Mouse (Mus musculus) CH12.LX (cell line): ENCODE measurements around the gene Efna4. TPM values are rescaled to one million over a fixed set of nuclear protein-coding genes. Genes with fewer than 3 reads are reported as not detected.

Experiments
- DNase-seq: peaks from one replicate; pipeline ENCODE4 v3.0.0-alpha.2; 2013; ENCODE audit errors: extremely low read depth
- H3K27ac ChIP-seq: 2 replicates; pipeline ENCODE4 v1.5.1; 2012; ENCODE audit warnings: low read depth, mild to moderate bottlenecking, control low read depth, moderate library complexity; ENCODE audit not compliant: insufficient read depth
- H3K27me3 ChIP-seq: replicated peaks from 2 replicates; pipeline ENCODE3; 2012; ENCODE audit warnings: inconsistent platforms
- H3K36me3 ChIP-seq, 2 experiments: replicated peaks in 1 of 2; 2 replicates each; pipeline versions ENCODE3 to v1.6.1; 2012; ENCODE audit warnings: inconsistent platforms in 1 of 2, low read length in 1 of 2, mild to moderate bottlenecking in 1 of 2, mixed read lengths in 1 of 2, moderate library complexity in 1 of 2; ENCODE audit not compliant: control insufficient read depth in 1 of 2, insufficient read depth in 1 of 2
- H3K4me1 ChIP-seq, 2 experiments: 2 replicates each; pipeline ENCODE4 v1.6.1; 2012; ENCODE audit warnings: inconsistent platforms in 1 of 2, moderate library complexity in 1 of 2; ENCODE audit not compliant: insufficient read depth in 2 of 2, control insufficient read depth in 1 of 2
- H3K4me2 ChIP-seq: 2 replicates; pipeline ENCODE4 v1.6.1; 2012; ENCODE audit warnings: low read depth, mild to moderate bottlenecking, control low read depth; ENCODE audit not compliant: poor library complexity, insufficient read depth, severe bottlenecking
- H3K4me3 ChIP-seq, 3 experiments: fragments of 150-350 bp in 1 of 3; sonication (generic) in 1 of 3; replicated peaks in 1 of 3; 2 replicates each; pipeline versions ENCODE3 to v1.5.1; 2011 to 2012; ENCODE audit warnings: low read depth in 2 of 3, low read length in 2 of 3, mild to moderate bottlenecking in 2 of 3, moderate library complexity in 2 of 3, control low read depth in 1 of 3, improper control_type of control experiment in 1 of 3, inconsistent platforms in 1 of 3, mixed read lengths in 1 of 3; ENCODE audit not compliant: poor library complexity in 1 of 3
- H3K79me2 ChIP-seq: replicated peaks from 2 replicates; pipeline ENCODE4 v1.6.1; 2012; ENCODE audit warnings: mild to moderate bottlenecking, moderate library complexity; ENCODE audit not compliant: control insufficient read depth, poor library complexity, insufficient read depth, severe bottlenecking; ENCODE audit errors: extremely low read depth
- H3K9ac ChIP-seq: 2 replicates; pipeline ENCODE4 v1.6.1; 2012; ENCODE audit warnings: low read depth, mild to moderate bottlenecking, control low read depth, moderate library complexity; ENCODE audit not compliant: insufficient read depth
- H3K9me3 ChIP-seq: replicated peaks from 2 replicates; pipeline ENCODE3; 2012; ENCODE audit warnings: low read length, inconsistent platforms, mixed read lengths
- CHD1 ChIP-seq: IDR thresholded peaks from 2 replicates; pipeline ENCODE4 v1.6.1; 2012; ENCODE audit warnings: low read depth, low read length, improper control_type of control experiment, inconsistent platforms
- EP300 ChIP-seq: IDR thresholded peaks from 2 replicates; pipeline ENCODE4 v1.6.1; 2011; ENCODE audit warnings: low read length, improper control_type of control experiment
- GABPA ChIP-seq: IDR thresholded peaks from 2 replicates; pipeline ENCODE4 v1.6.1; 2012; ENCODE audit warnings: low read depth, low read length, improper control_type of control experiment, inconsistent platforms; ENCODE audit not compliant: insufficient replicate concordance
- JUND ChIP-seq: conservative IDR thresholded peaks from 2 replicates; pipeline ENCODE4 v1.6.1; 2011; ENCODE audit warnings: low read depth, low read length, improper control_type of control experiment
- MAFK ChIP-seq: IDR thresholded peaks from 2 replicates; pipeline ENCODE4 v1.6.1; 2011; ENCODE audit warnings: low read length, improper control_type of control experiment; ENCODE audit not compliant: insufficient replicate concordance
- NRF1 ChIP-seq: IDR thresholded peaks from 2 replicates; pipeline ENCODE4 v1.6.1; 2014; ENCODE audit warnings: low read depth, mild to moderate bottlenecking, inconsistent platforms, low read length, improper control_type of control experiment, moderate library complexity
- RAD21 ChIP-seq: IDR thresholded peaks from 2 replicates; pipeline ENCODE4 v1.6.1; 2011; ENCODE audit warnings: low read depth, mild to moderate bottlenecking, low read length, improper control_type of control experiment, moderate library complexity
- USF1 ChIP-seq: IDR thresholded peaks from 2 replicates; pipeline ENCODE4 v1.6.1; 2014; ENCODE audit warnings: low read depth, mild to moderate bottlenecking, inconsistent platforms, low read length, improper control_type of control experiment
- ZC3H11A ChIP-seq: IDR thresholded peaks from 2 replicates; pipeline ENCODE4 v1.6.1; 2012; ENCODE audit warnings: low read depth, mild to moderate bottlenecking, inconsistent platforms, low read length, improper control_type of control experiment
- ZKSCAN1 ChIP-seq: IDR thresholded peaks from 2 replicates; pipeline ENCODE4 v1.6.1; 2012; ENCODE audit warnings: low read depth, inconsistent platforms, low read length, improper control_type of control experiment, borderline replicate concordance
- ZNF384 ChIP-seq: IDR thresholded peaks from 2 replicates; pipeline ENCODE4 v1.6.1; 2012; ENCODE audit warnings: low read depth, low read length, improper control_type of control experiment, inconsistent platforms
- dilution Hi-C: fragments of 300-500 bp; cut with MboI; formaldehyde crosslinking; loops from 2 replicates; pipeline ENCODE4 v1.14.3; 2020; ENCODE audit warnings: low sequenced_read_pairs; ENCODE audit not compliant: extremely low pct_unique_long_range_greater_than_20kb, extremely low pct_ligation_motif_present
- in situ Hi-C: fragments of 300-500 bp; cut with MboI; formaldehyde crosslinking; loops from 3 replicates; pipeline ENCODE4 v1.14.3; 2019; ENCODE audit warnings: low sequenced_read_pairs, low pct_ligation_motif_present, low pct_unique_long_range_greater_than_20kb, mixed read lengths
- polyA plus RNA-seq: library from polyadenylated mRNA; unstranded; fragments of >175 nt; gene quantifications from 2 replicates; pipeline ENCODE4 v1.2.1, GENCODE M21; 2012; ENCODE audit warnings: low read depth; ENCODE audit not compliant: insufficient read length
- total RNA-seq, 2 experiments: library from RNA; depleted of rRNA; stranded (reverse); fragments of 300-350 nt in 1 of 2; fragments of >200 nt in 1 of 2; gene quantifications; 2 replicates each; pipeline ENCODE4 v1.2.3; 2012 to 2014

Efna4 gene
- total and polyA plus RNA-seq, 3 experiments: 1.1 to 2.6 (median 1.1) TPM

DNA sequence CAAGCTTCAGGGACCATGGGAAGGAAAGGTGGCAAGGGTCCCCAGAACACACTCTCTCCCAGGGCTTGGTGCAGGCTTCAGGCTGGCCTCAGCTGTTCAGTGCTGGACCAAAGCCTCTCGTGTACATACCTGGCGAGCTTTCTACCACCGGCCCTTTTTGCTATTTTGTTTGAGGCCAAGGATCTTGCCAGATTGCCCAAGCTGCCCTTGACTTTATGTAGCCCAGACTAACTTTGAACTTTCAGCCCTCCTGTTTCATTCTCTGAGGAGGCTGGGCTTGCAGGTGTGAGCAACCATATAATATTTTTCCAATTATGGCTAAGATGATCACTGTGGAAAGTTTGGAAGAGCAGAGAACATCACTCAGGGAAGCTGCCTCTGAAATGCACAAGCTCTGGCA, 53.6 kb downstream of the Efna4 start:
- no peaks in the 10 kb centered on the region for H3K27me3 ChIP-seq

More for the DNA sequence above, 53.6 kb downstream of the Efna4 start:
- H3K36me3 ChIP-seq: no peaks in the 10 kb centered on the region
- H3K4me1 ChIP-seq: peaks cover 20 to 55% of the 10 kb centered on the region in 2 experiments
- H3K27ac ChIP-seq: no peak overlapping the region
- dilution Hi-C loops: no loop called here
- no peak for TF ChIP-seq MAFK
- TF ChIP-seq NRF1: no peak
- TF ChIP-seq USF1: no peak
- TF ChIP-seq EP300: no peak
- TF ChIP-seq ZKSCAN1: no peak
- no peak for TF ChIP-seq JUND
- no peak for TF ChIP-seq ZC3H11A
- TF ChIP-seq RAD21: no peak
- no peak for TF ChIP-seq ZNF384
- no peak for TF ChIP-seq GABPA
- TF ChIP-seq CHD1: no peak
- in situ Hi-C loops: no loop called here
- no peak overlapping the region for H3K4me2 ChIP-seq
- no peaks in the 10 kb centered on the region for H3K9me3 ChIP-seq
- H3K79me2 ChIP-seq: no peaks in the 10 kb centered on the region
- no peak overlapping the region for H3K9ac ChIP-seq
- DNase-seq: no peak
- no peak overlapping the region for H3K4me3 ChIP-seq

Other genes starting within 250 kb of the Efna4 start
Only the 20 nearest of the 30 such genes appear.
- 6.1 and 10.1 TPM in 2 replicates for gene Thbs3, start 122.8 kb downstream of the Efna4 start, total RNA-seq (2012; rRNA removed)
- 4.2 and 5.7 TPM in 2 replicates for gene Thbs3, start 122.8 kb downstream of the Efna4 start, total RNA-seq (2014; rRNA removed)
- 4.3 and 4.6 TPM in 2 replicates for gene Thbs3, start 122.8 kb downstream of the Efna4 start, polyA plus RNA-seq
- gene Mtx1, start 110.9 kb downstream of the Efna4 start, total RNA-seq (2012; rRNA removed): 205 and 222 TPM in 2 replicates
- 256 and 299 TPM in 2 replicates for gene Mtx1, start 110.9 kb downstream of the Efna4 start, total RNA-seq (2014; rRNA removed)
- 159 and 162 TPM in 2 replicates for gene Mtx1, start 110.9 kb downstream of the Efna4 start, polyA plus RNA-seq
- gene Muc1, start 109.0 kb downstream of the Efna4 start, total RNA-seq (2012; rRNA removed): 0.38 and 0.50 TPM in 2 replicates
- 0.09 and 0.28 TPM in 2 replicates for gene Muc1, start 109.0 kb downstream of the Efna4 start, total RNA-seq (2014; rRNA removed)
- 0.60 and 0.71 TPM in 2 replicates for gene Muc1, start 109.0 kb downstream of the Efna4 start, polyA plus RNA-seq
- gene Krtcap2, start 92.1 kb downstream of the Efna4 start, total RNA-seq (2012; rRNA removed): 141 and 143 TPM in 2 replicates
- gene Krtcap2, start 92.1 kb downstream of the Efna4 start, total RNA-seq (2014; rRNA removed): 127 and 180 TPM in 2 replicates
- 198 and 230 TPM in 2 replicates for gene Krtcap2, start 92.1 kb downstream of the Efna4 start, polyA plus RNA-seq
- gene Trim46, start 91.7 kb downstream of the Efna4 start, total RNA-seq (2012; rRNA removed): 1.9 and 2.0 TPM in 2 replicates
- gene Trim46, start 91.7 kb downstream of the Efna4 start, total RNA-seq (2014; rRNA removed): 0.36 TPM in 2 replicates
- 1.4 and 1.9 TPM in 2 replicates for gene Trim46, start 91.7 kb downstream of the Efna4 start, polyA plus RNA-seq
- gene Dpm3, start 78.7 kb downstream of the Efna4 start, total RNA-seq (2012; rRNA removed): 189 and 228 TPM in 2 replicates
- gene Dpm3, start 78.7 kb downstream of the Efna4 start, total RNA-seq (2014; rRNA removed): 45.8 and 52.7 TPM in 2 replicates
- 70.4 and 74.8 TPM in 2 replicates for gene Dpm3, start 78.7 kb downstream of the Efna4 start, polyA plus RNA-seq
- 47.8 and 50.9 TPM in 2 replicates for gene Slc50a1, start 67.5 kb downstream of the Efna4 start, total RNA-seq (2012; rRNA removed)
- 40.6 and 41.8 TPM in 2 replicates for gene Slc50a1, start 67.5 kb downstream of the Efna4 start, total RNA-seq (2014; rRNA removed)
- gene Slc50a1, start 67.5 kb downstream of the Efna4 start, polyA plus RNA-seq: 44.7 and 56.0 TPM in 2 replicates
- gene Efna1, start 56.9 kb downstream of the Efna4 start, total RNA-seq (2012; rRNA removed): 0.59 and 0.93 TPM in 2 replicates
- gene Efna1, start 56.9 kb downstream of the Efna4 start, total RNA-seq (2014; rRNA removed): 0.62 and 0.70 TPM in 2 replicates
- gene Efna1, start 56.9 kb downstream of the Efna4 start, polyA plus RNA-seq: 0.71 and 0.80 TPM in 2 replicates
- gene Efna3, start 15.1 kb downstream of the Efna4 start, total RNA-seq (2012; rRNA removed): 0.13 TPM in 1 of 2 replicates, not detected in the other
- 0.09 TPM in 1 of 2 replicates, not detected in the other for gene Efna3, start 15.1 kb downstream of the Efna4 start, total RNA-seq (2014; rRNA removed)
- 0.19 TPM in 1 of 2 replicates, not detected in the other for gene Efna3, start 15.1 kb downstream of the Efna4 start, polyA plus RNA-seq
- 31.3 and 39.1 TPM in 2 replicates for gene Adam15, start 12.0 kb upstream of the Efna4 start, total RNA-seq (2012; rRNA removed)
- 5.8 and 5.9 TPM in 2 replicates for gene Adam15, start 12.0 kb upstream of the Efna4 start, total RNA-seq (2014; rRNA removed)
- gene Adam15, start 12.0 kb upstream of the Efna4 start, polyA plus RNA-seq: 26.2 and 26.5 TPM in 2 replicates
- gene Dcst2, start 23.9 kb upstream of the Efna4 start, total RNA-seq (2012; rRNA removed): not detected in 2 replicates
- gene Dcst2, start 23.9 kb upstream of the Efna4 start, total RNA-seq (2014; rRNA removed): not detected in 2 replicates
- 0.10 and 0.14 TPM in 2 replicates for gene Dcst2, start 23.9 kb upstream of the Efna4 start, polyA plus RNA-seq
- gene Dcst1, start 27.2 kb upstream of the Efna4 start, total RNA-seq (2012; rRNA removed): 0.04 and 0.21 TPM in 2 replicates
- not detected in 2 replicates for gene Dcst1, start 27.2 kb upstream of the Efna4 start, total RNA-seq (2014; rRNA removed)
- gene Dcst1, start 27.2 kb upstream of the Efna4 start, polyA plus RNA-seq: 0.10 and 0.53 TPM in 2 replicates
- 31.6 and 34.2 TPM in 2 replicates for gene Zbtb7b, start 56.7 kb upstream of the Efna4 start, total RNA-seq (2012; rRNA removed)
- 11.9 and 12.7 TPM in 2 replicates for gene Zbtb7b, start 56.7 kb upstream of the Efna4 start, total RNA-seq (2014; rRNA removed)
- gene Zbtb7b, start 56.7 kb upstream of the Efna4 start, polyA plus RNA-seq: 27.6 and 32.4 TPM in 2 replicates
- gene Lenep, start 64.8 kb upstream of the Efna4 start, total RNA-seq (2012; rRNA removed): not detected in 2 replicates
- gene Lenep, start 64.8 kb upstream of the Efna4 start, total RNA-seq (2014; rRNA removed): not detected in 2 replicates
- gene Lenep, start 64.8 kb upstream of the Efna4 start, polyA plus RNA-seq: not detected in 2 replicates
- 26.9 and 29.0 TPM in 2 replicates for gene Flad1, start 73.8 kb upstream of the Efna4 start, total RNA-seq (2012; rRNA removed)
- 28.7 and 31.1 TPM in 2 replicates for gene Flad1, start 73.8 kb upstream of the Efna4 start, total RNA-seq (2014; rRNA removed)
- gene Flad1, start 73.8 kb upstream of the Efna4 start, polyA plus RNA-seq: 25.9 and 26.0 TPM in 2 replicates
- 173 and 195 TPM in 2 replicates for gene Cks1b, start 80.4 kb upstream of the Efna4 start, total RNA-seq (2012; rRNA removed)
- 224 and 268 TPM in 2 replicates for gene Cks1b, start 80.4 kb upstream of the Efna4 start, total RNA-seq (2014; rRNA removed)
- gene Cks1b, start 80.4 kb upstream of the Efna4 start, polyA plus RNA-seq: 200 and 270 TPM in 2 replicates
- gene Shc1, start 80.4 kb upstream of the Efna4 start, total RNA-seq (2012; rRNA removed): 23.1 and 24.2 TPM in 2 replicates
- 40.2 and 40.6 TPM in 2 replicates for gene Shc1, start 80.4 kb upstream of the Efna4 start, total RNA-seq (2014; rRNA removed)
- 32.1 and 32.3 TPM in 2 replicates for gene Shc1, start 80.4 kb upstream of the Efna4 start, polyA plus RNA-seq
- 40.2 and 40.8 TPM in 2 replicates for gene Pygo2, start 92.2 kb upstream of the Efna4 start, total RNA-seq (2012; rRNA removed)
- gene Pygo2, start 92.2 kb upstream of the Efna4 start, total RNA-seq (2014; rRNA removed): 21.5 and 21.9 TPM in 2 replicates
- gene Pygo2, start 92.2 kb upstream of the Efna4 start, polyA plus RNA-seq: 29.7 and 31.7 TPM in 2 replicates
- 16.3 and 18.4 TPM in 2 replicates for gene Pbxip1, start 98.7 kb upstream of the Efna4 start, total RNA-seq (2012; rRNA removed)
- 14.1 and 14.6 TPM in 2 replicates for gene Pbxip1, start 98.7 kb upstream of the Efna4 start, total RNA-seq (2014; rRNA removed)
- 17.3 and 17.6 TPM in 2 replicates for gene Pbxip1, start 98.7 kb upstream of the Efna4 start, polyA plus RNA-seq
- gene Pmvk, start 116.5 kb upstream of the Efna4 start, total RNA-seq (2012; rRNA removed): 42.1 and 50.5 TPM in 2 replicates
- gene Pmvk, start 116.5 kb upstream of the Efna4 start, total RNA-seq (2014; rRNA removed): 64.0 and 69.3 TPM in 2 replicates
- gene Pmvk, start 116.5 kb upstream of the Efna4 start, polyA plus RNA-seq: 42.0 and 47.1 TPM in 2 replicates